Mouse (Mus musculus) forelimb bud, embryonic 11.5 days (tissue): ENCODE measurements around the gene Il16.
A peak's percentile ranks its signal among the peaks of the same experiment; 100 is the strongest.
"Not testable (repeated sequence)": the region's sequence is repeated elsewhere in the genome, so short reads cannot be mapped to it uniquely, and the experiment has no call there.

Source experiments
- DNase-seq: peaks from one replicate; pipeline ENCODE4 v3.0.0-alpha.2; 2012; ENCODE audit warnings: low read depth, low spot score

Il16 gene

GRCm38 (mm10) chr7:83735108-83735781 lies 10.3 kb downstream of the Il16 start:
- DNase-seq = no peak

GRCm38 (mm10) chr7:83734671-83735082 lies 10.8 kb downstream of the Il16 start:
- DNase-seq = no peak

GRCm38 (mm10) chr7:83734246-83734645 lies 11.3 kb downstream of the Il16 start:
- no peak for DNase-seq

- DNase-seq = no peak
Observed at GRCm38 (mm10) chr7:83732781-83733180, 12.7 kb downstream of the Il16 start.

- no peak for DNase-seq
Observed at GRCm38 (mm10) chr7:83731961-83732666, 13.4 kb downstream of the Il16 start.

GRCm38 (mm10) chr7:83731297-83731696 lies 14.2 kb downstream of the Il16 start:
- no peak for DNase-seq

- peak; percentile 53 for DNase-seq
Observed at GRCm38 (mm10) chr7:83726936-83727632, 18.4 kb downstream of the Il16 start.

GRCm38 (mm10) chr7:83725801-83726200 lies 19.7 kb downstream of the Il16 start:
- DNase-seq = no peak

- DNase-seq = no peak
Observed at GRCm38 (mm10) chr7:83724541-83724940, 21.0 kb downstream of the Il16 start.

GRCm38 (mm10) chr7:83723954-83724353 lies 21.6 kb downstream of the Il16 start:
- DNase-seq = no peak

GRCm38 (mm10) chr7:83723221-83723620 lies 22.3 kb downstream of the Il16 start:
- DNase-seq = no peak

GRCm38 (mm10) chr7:83722485-83722884 lies 23.0 kb downstream of the Il16 start:
- no peak for DNase-seq

GRCm38 (mm10) chr7:83720231-83720630 lies 25.3 kb downstream of the Il16 start:
- no peak for DNase-seq

GRCm38 (mm10) chr7:83717021-83717725 lies 28.4 kb downstream of the Il16 start:
- DNase-seq = no peak

- DNase-seq = no peak
Observed at GRCm38 (mm10) chr7:83713639-83714038, 31.9 kb downstream of the Il16 start.

- DNase-seq = not testable (repeated sequence)
Observed at GRCm38 (mm10) chr7:83711676-83712259, 33.8 kb downstream of the Il16 start.

GRCm38 (mm10) chr7:83703046-83703775 lies 42.3 kb downstream of the Il16 start:
- peak; percentile 70 for DNase-seq

- DNase-seq = no peak
Observed at GRCm38 (mm10) chr7:83699066-83699745, 46.3 kb downstream of the Il16 start.

GRCm38 (mm10) chr7:83695449-83696212 lies 49.9 kb downstream of the Il16 start:
- DNase-seq = no peak
